Mouse (Mus musculus) neural tube, embryonic 12.5 days (tissue): ENCODE measurements around the gene Tceal6. TPM values are rescaled to one million over a fixed set of nuclear protein-coding genes. Genes with fewer than 3 reads are reported as not detected.
"Not testable (repeated sequence)": the region's sequence is repeated elsewhere in the genome, so short reads cannot be mapped to it uniquely, and the experiment has no call there.

Experiments
- ATAC-seq: fragments of 200-750 bp; cut with Nextera tagmentation; 2 replicates; pipeline ENCODE4 v1.8.0; 2017; ENCODE audit warnings: low read depth, mild to moderate bottlenecking, moderate TSS enrichment, moderate library complexity; ENCODE audit not compliant: low FRiP score
- H3K27ac ChIP-seq: fragments of 300-500 bp; sonication (generic); 2 replicates; pipeline ENCODE4 v1.5.1; 2016
- H3K27me3 ChIP-seq: fragments of 300-500 bp; sonication (generic); replicated peaks from 2 replicates; pipeline ENCODE4 v1.6.1; 2016; ENCODE audit warnings: mild to moderate bottlenecking
- H3K36me3 ChIP-seq: fragments of 300-500 bp; sonication (generic); 2 replicates; pipeline ENCODE4 v1.6.1; 2016; ENCODE audit warnings: mild to moderate bottlenecking
- H3K4me1 ChIP-seq: fragments of 300-500 bp; sonication (generic); 2 replicates; pipeline ENCODE4 v1.6.1; 2016
- H3K4me2 ChIP-seq: fragments of 300-500 bp; sonication (generic); replicated peaks from 2 replicates; pipeline ENCODE4 v1.6.1; 2016; ENCODE audit warnings: mild to moderate bottlenecking
- H3K4me3 ChIP-seq: fragments of 300-500 bp; sonication (generic); 2 replicates; pipeline ENCODE4 v1.5.1; 2016
- H3K9ac ChIP-seq: fragments of 300-500 bp; sonication (generic); 2 replicates; pipeline ENCODE4 v1.6.1; 2016; ENCODE audit warnings: mild to moderate bottlenecking
- H3K9me3 ChIP-seq: fragments of 300-500 bp; sonication (generic); 2 replicates; pipeline ENCODE4 v1.6.1; 2016; ENCODE audit warnings: mild to moderate bottlenecking
- WGBS: fragments of 180-500 bp; shearing (Covaris S2); methylation state at CpG from one replicate; pipeline ENCODE4 v1.1.7; 2016; 5-methylcytosine and 5-hydroxymethylcytosine counted together
- polyA plus RNA-seq: library from polyadenylated mRNA; unstranded; fragments of >200 nt; fragmentation: Nextera tagmentation; extraction: Ambion mirVana; gene quantifications from 2 replicates; pipeline ENCODE4 v1.2.1, GENCODE M21; 2016

Tceal6 gene
- 8.1 and 9.9 TPM in 2 replicates for polyA plus RNA-seq

- Histone ChIP-seq H3K27me3 (no peaks in the 10 kb centered on the region), H3K4me3 (peak within 1 kb of the TSS; percentile 40), H3K27ac (no peak within 1 kb of the TSS), H3K9ac (peak within 1 kb of the TSS; percentile 29; the same call in 1 of the 2 replicates), H3K4me1 (no peaks in the 10 kb centered on the region), H3K4me2 (peak within 1 kb of the TSS; percentile 66), H3K36me3 (no peaks in the 10 kb centered on the region), H3K9me3 (no peaks in the 10 kb centered on the region)
- 29% methylated on average over 11 of the region's 13 CpGs for WGBS
- peak; percentile 90 for ATAC-seq
These were observed at the start of gene Tceal6 for GRCm38 (mm10) chrX:135210436-135211221. Gene Tceal6, minus strand, starts transcription at chrX:135210687.

GRCm38 (mm10) chrX:135209773-135210435, 583 bp downstream of the Tceal6 start:
- not testable (repeated sequence) for H3K9me3 ChIP-seq, H3K4me1 ChIP-seq, H3K36me3 ChIP-seq, H3K27me3 ChIP-seq, H3K27ac ChIP-seq
- H3K4me2 ChIP-seq = peak overlapping the region; percentile 66
- WGBS = 19% methylated on average over 21 of the region's 21 CpGs
- H3K4me3 ChIP-seq = peak overlapping the region; percentile 40
- peak; percentile 46 for ATAC-seq
- H3K9ac ChIP-seq = peak overlapping the region; percentile 29; the same call in 1 of the 2 replicates

- not testable (repeated sequence) for H3K9ac ChIP-seq, H3K4me2 ChIP-seq, H3K27me3 ChIP-seq, ATAC-seq, H3K9me3 ChIP-seq, H3K36me3 ChIP-seq, H3K4me1 ChIP-seq, H3K4me3 ChIP-seq, H3K27ac ChIP-seq
- WGBS = no CpG with 5 or more reads among the region's 6 CpGs
These were observed 20.6 kb downstream of the Tceal6 start for GRCm38 (mm10) chrX:135189924-135190323.

GRCm38 (mm10) chrX:135188661-135189060, 21.8 kb downstream of the Tceal6 start:
- not testable (repeated sequence) for H3K9ac ChIP-seq, H3K27me3 ChIP-seq, H3K9me3 ChIP-seq, H3K27ac ChIP-seq, H3K36me3 ChIP-seq, H3K4me3 ChIP-seq, ATAC-seq, H3K4me2 ChIP-seq, H3K4me1 ChIP-seq
- WGBS = no CpG with 5 or more reads among the region's 3 CpGs

- not testable (repeated sequence) for H3K27ac ChIP-seq, H3K36me3 ChIP-seq, H3K4me3 ChIP-seq, H3K4me1 ChIP-seq, H3K9ac ChIP-seq, H3K27me3 ChIP-seq, H3K9me3 ChIP-seq, ATAC-seq, H3K4me2 ChIP-seq
- 94% methylated on average over 5 of the region's 14 CpGs for WGBS
These were observed 33.0 kb downstream of the Tceal6 start, which contains the start of gene Gm15023 for GRCm38 (mm10) chrX:135177532-135177931. Gene Gm15023, minus strand, starts transcription at chrX:135177632.

Other genes starting within 250 kb of the Tceal6 start
- 0.22 and 0.64 TPM in 2 replicates for gene Nxf2, start 245.9 kb downstream of the Tceal6 start, polyA plus RNA-seq
- 5.6 and 5.7 TPM in 2 replicates for gene Zmat1, start 201.5 kb downstream of the Tceal6 start, polyA plus RNA-seq
- not detected in 2 replicates for gene Gm15023, start 33.1 kb downstream of the Tceal6 start, polyA plus RNA-seq
- gene Pramel3, start 91.6 kb upstream of the Tceal6 start, polyA plus RNA-seq = not detected in 2 replicates
- not detected in 2 replicates for gene Gm5128, start 162.6 kb upstream of the Tceal6 start, polyA plus RNA-seq
- not detected in 2 replicates for gene Gm7903, start 223.1 kb upstream of the Tceal6 start, polyA plus RNA-seq